Mouse (Mus musculus) midbrain, embryonic 11.5 days (tissue): ENCODE results near the gene Gen1. TPM values are rescaled to one million over a fixed set of nuclear protein-coding genes. Genes with fewer than 3 reads are reported as not detected.

Experiments
- ATAC-seq: fragments of 200-750 bp; cut with Nextera tagmentation; 2 replicates; pipeline ENCODE4 v1.8.0; 2017; ENCODE audit warnings: moderate TSS enrichment, moderate library complexity; ENCODE audit not compliant: low FRiP score
- DNase-seq: peaks from one replicate; pipeline ENCODE4 v3.0.0; 2015; ENCODE audit warnings: low spot score; ENCODE audit errors: missing footprints
- H3K27ac ChIP-seq: fragments of 300-500 bp; sonication (generic); 2 replicates; pipeline ENCODE4 v1.5.1; 2014; ENCODE audit warnings: low read depth, low read length
- H3K27me3 ChIP-seq: fragments of 300-500 bp; sonication (generic); 2 replicates; pipeline ENCODE4 v1.6.1; 2014; ENCODE audit warnings: mild to moderate bottlenecking, low read length, moderate library complexity, mixed read lengths; ENCODE audit not compliant: control insufficient read depth, insufficient read depth
- H3K36me3 ChIP-seq: fragments of 300-500 bp; sonication (generic); 2 replicates; pipeline ENCODE4 v1.6.1; 2014; ENCODE audit warnings: mild to moderate bottlenecking, low read length, moderate library complexity, mixed read lengths; ENCODE audit not compliant: control insufficient read depth, insufficient read depth
- H3K4me1 ChIP-seq: fragments of 300-500 bp; sonication (generic); 2 replicates; pipeline ENCODE4 v1.6.1; 2014; ENCODE audit warnings: low read length; ENCODE audit not compliant: control insufficient read depth, insufficient read depth
- H3K4me2 ChIP-seq: fragments of 300-500 bp; sonication (generic); 2 replicates; pipeline ENCODE4 v1.6.1; 2014; ENCODE audit warnings: mild to moderate bottlenecking, moderate library complexity
- H3K4me3 ChIP-seq: fragments of 300-500 bp; sonication (generic); 2 replicates; pipeline ENCODE4 v1.5.1; 2014; ENCODE audit warnings: low read depth, low read length
- H3K9ac ChIP-seq: fragments of 300-500 bp; sonication (generic); 2 replicates; pipeline ENCODE4 v1.6.1; 2014; ENCODE audit warnings: low read length
- H3K9me3 ChIP-seq: fragments of 300-500 bp; sonication (generic); 2 replicates; pipeline ENCODE4 v1.6.1; 2016; ENCODE audit warnings: low read length; ENCODE audit not compliant: control insufficient read depth
- WGBS: fragments of 180-500 bp; shearing (Covaris S2); extraction: QIAGEN DNeasy Blood & Tissue Kit; methylation state at CpG from one replicate; pipeline ENCODE4 v1.1.7; 2014; 5-methylcytosine and 5-hydroxymethylcytosine counted together
- polyA plus RNA-seq: library from polyadenylated mRNA; unstranded; fragments of >200 nt; fragmentation: Nextera tagmentation; extraction: Ambion mirVana; gene quantifications from 2 replicates; pipeline ENCODE4 v1.2.1, GENCODE M21; 2014

The Gen1 gene
- 14.2 and 20.1 TPM in 2 replicates for polyA plus RNA-seq

- Histone ChIP-seq H3K4me3 (peak within 1 kb of the TSS; percentile 77), H3K9ac (peak within 1 kb of the TSS; percentile 94), H3K27me3 (no peaks in the 10 kb centered on the region), H3K4me2 (peak within 1 kb of the TSS; percentile 76), H3K27ac (peak within 1 kb of the TSS; percentile 87), H3K4me1 (peaks cover 9% of the 10 kb centered on the region), H3K36me3 (no peaks in the 10 kb centered on the region), H3K9me3 (no peaks in the 10 kb centered on the region)
- DNase-seq (peak; percentile 100), ATAC-seq (peak; percentile 99)
- WGBS, result under 1% methylated on average over 78 of the region's 83 CpGs
Measured at GRCm38 (mm10) chr12:11265382-11266281, at the start of gene Gen1, which contains the start of gene Smc6. Gen1 (minus strand) TSS chr12:11265801. Smc6 (plus strand) TSS chr12:11265886.

DNA sequence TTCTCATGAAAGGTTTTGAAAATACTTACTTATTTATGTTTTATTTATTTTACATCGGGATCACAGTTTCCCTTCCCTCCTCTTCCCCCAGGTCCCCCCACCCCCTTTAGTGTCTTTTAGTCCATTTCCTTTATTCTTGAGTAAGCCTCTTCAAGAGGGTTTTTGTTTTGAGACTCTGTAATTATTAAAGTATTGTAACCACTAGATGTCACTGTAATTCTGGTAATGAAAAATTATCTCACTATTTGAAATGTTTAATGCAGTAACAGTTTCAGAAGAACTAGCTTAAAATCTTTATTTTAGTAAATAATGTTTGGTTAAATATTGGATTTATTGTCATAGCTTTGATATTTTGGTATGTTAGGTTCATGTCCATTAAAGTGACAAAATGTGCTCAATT lies 48.2 kb upstream of the Gen1 start:
- Histone ChIP-seq H3K4me1 (no peaks in the 10 kb centered on the region), H3K9me3 (no peaks in the 10 kb centered on the region), H3K27me3 (no peaks in the 10 kb centered on the region), H3K4me3 (no peak overlapping the region), H3K4me2 (no peak overlapping the region), H3K27ac (no peak overlapping the region), H3K36me3 (peaks cover 8% of the 10 kb centered on the region; the same call in 1 of the 2 replicates), H3K9ac (no peak overlapping the region)
- 82% methylated on average over 1 of the region's 1 CpGs for WGBS
- DNase-seq (peak; percentile 45), ATAC-seq (no peak)

DNA sequence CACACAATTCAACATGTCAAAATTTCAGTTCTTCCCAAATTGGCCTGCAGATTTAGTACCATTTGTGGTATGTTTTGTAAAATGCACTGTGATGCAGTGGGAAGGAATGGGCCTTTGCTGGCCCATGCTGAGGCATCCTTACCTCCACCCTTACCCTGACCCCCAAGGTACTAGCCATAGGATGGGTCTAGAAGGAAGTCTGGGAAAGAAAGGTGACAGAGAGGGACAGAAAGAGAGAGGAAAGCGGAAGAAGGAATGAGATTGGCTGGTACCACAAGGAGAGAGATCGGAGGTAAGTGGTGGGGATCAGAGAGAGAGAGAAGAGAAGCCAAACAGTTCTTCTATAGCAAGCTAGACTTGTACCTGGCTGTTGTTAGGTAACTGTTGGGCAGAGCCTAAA lies 45.5 kb upstream of the Gen1 start:
- no peaks in the 10 kb centered on the region for H3K9me3 ChIP-seq
- H3K4me3 ChIP-seq, result no peak overlapping the region
- H3K36me3 ChIP-seq, result peaks cover 5% of the 10 kb centered on the region; the same call in 1 of the 2 replicates
- H3K4me1 ChIP-seq, result no peaks in the 10 kb centered on the region
- no peak overlapping the region for H3K9ac ChIP-seq
- peak; percentile 72 for DNase-seq
- no peaks in the 10 kb centered on the region for H3K27me3 ChIP-seq
- no peak overlapping the region for H3K27ac ChIP-seq
- no peak for ATAC-seq
- H3K4me2 ChIP-seq, result no peak overlapping the region
- WGBS, result 97% methylated on average over 2 of the region's 2 CpGs

DNA sequence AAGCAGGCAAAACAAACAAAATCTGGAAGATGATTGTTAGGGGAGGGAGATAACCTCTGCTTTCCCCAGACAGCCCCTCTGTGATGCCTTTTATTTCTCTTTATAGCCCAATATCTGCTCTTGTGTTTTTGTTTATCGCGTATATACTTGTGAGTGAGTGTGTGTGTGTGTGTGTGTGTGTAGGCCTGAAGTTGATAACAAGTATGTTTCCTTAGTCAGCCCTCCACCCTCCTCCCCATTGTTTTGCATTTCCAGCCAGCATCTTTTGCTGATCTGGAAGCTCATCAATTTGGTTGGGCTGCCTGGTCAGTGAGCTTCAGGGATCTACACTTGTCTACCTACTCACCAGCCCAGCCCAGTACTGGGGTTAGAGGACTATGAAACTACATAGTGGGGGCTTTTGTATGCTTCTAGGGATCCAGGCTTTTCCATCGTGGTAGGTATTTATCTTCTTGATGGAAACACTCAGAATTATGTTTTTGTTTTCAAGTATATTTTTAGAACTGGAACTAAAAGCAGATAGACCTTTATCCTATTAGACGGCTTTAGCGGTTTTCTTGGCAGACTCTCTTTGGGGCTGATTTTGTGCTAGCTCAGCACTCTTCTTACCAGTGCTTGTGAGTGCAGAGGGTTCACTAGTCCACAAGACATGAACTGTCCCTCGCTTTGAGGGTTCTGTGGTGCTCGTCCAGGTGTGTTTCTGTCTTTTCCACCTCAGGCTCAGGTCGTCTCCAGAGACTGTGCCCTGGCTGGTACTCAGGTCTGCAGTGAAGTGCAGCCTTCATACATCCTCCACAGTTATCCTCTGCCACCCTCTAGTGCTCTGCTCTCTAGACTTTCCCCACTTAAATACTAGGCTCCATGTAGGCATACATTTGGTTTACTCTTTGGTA lies 41.4 kb upstream of the Gen1 start:
- Histone ChIP-seq H3K36me3 (peaks cover 4% of the 10 kb centered on the region; the same call in 1 of the 2 replicates), H3K9me3 (no peaks in the 10 kb centered on the region), H3K9ac (no peak overlapping the region), H3K27ac (no peak overlapping the region), H3K4me2 (no peak overlapping the region), H3K4me3 (no peak overlapping the region), H3K4me1 (no peaks in the 10 kb centered on the region), H3K27me3 (no peaks in the 10 kb centered on the region)
- DNase-seq (peak; percentile 64), ATAC-seq (no peak)
- 92% methylated on average over 8 of the region's 8 CpGs for WGBS

DNA sequence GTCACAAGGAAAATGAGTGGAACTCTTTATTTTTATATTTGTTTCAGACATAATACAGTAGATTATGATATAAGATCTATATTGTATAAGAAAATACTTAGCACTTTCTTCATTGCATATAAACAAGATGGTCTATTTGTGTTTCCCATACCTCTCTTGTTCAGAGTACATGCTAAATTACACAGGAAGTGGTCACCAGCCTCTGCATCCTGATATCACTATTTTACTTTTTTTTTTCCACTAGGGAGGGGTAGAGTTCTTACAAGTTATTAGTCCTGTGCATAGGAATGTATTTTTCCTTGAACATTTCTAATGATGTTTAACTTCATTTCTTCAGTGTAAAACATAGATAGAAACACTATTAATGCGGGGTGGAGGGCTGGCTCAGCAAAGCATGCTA lies 35.3 kb upstream of the Gen1 start:
- Histone ChIP-seq H3K4me3 (no peak overlapping the region), H3K4me1 (no peaks in the 10 kb centered on the region), H3K36me3 (peaks cover 9% of the 10 kb centered on the region; the same call in 1 of the 2 replicates), H3K4me2 (no peak overlapping the region), H3K27me3 (no peaks in the 10 kb centered on the region), H3K27ac (no peak overlapping the region), H3K9me3 (no peaks in the 10 kb centered on the region), H3K9ac (no peak overlapping the region)
- DNase-seq (no peak), ATAC-seq (no peak)
- WGBS, result 95% methylated on average over 1 of the region's 1 CpGs

DNA sequence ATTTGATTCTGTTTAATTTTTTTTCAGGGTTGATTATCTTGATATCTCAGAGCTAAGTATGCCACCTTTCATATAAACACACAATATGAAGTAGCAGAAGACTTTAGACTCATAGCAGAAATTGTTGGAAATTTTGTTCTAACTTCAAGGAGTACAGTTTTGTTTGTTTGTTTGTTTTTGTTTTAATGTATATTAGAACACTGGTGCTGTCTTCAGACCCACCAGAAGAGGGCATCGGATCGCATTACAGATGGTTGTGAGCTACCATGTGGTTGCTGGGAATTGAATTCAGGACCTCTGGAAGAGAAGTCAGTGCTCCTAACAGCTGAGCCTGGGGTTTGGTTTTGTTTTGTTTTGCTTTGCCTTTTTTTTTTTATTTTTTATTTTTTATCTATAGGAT lies 20.8 kb upstream of the Gen1 start:
- no peaks in the 10 kb centered on the region for H3K9me3 ChIP-seq
- DNase-seq (no peak), ATAC-seq (no peak)
- no peak overlapping the region for H3K4me2 ChIP-seq
- H3K4me1 ChIP-seq, result no peaks in the 10 kb centered on the region
- 100% methylated on average over 2 of the region's 2 CpGs for WGBS
- H3K4me3 ChIP-seq, result no peak overlapping the region
- no peaks in the 10 kb centered on the region for H3K27me3 ChIP-seq
- no peak overlapping the region for H3K27ac ChIP-seq
- H3K36me3 ChIP-seq, result peaks cover 14% of the 10 kb centered on the region
- no peak overlapping the region for H3K9ac ChIP-seq

DNA sequence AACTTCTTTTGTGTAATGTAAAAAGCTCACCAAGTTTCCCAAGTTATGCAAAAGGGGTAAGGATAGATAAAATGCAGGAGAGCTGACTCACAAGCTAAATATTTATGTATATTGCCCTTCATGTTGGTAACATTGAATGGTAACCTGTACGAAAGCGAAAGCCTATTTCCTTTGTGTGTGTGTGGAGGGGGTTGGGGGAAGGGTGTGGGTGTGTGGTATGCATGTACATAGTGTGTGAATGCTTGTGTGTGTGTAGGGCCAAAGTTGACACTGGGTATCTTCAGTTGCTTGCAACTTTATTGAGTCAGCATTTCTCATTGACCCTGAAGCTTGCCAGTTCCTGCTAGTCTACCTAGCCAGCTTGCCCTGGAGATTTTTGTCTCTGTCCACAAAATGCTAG lies 16.0 kb upstream of the Gen1 start:
- 95% methylated on average over 2 of the region's 2 CpGs for WGBS
- no peak overlapping the region for H3K4me3 ChIP-seq
- H3K4me1 ChIP-seq, result no peaks in the 10 kb centered on the region
- H3K4me2 ChIP-seq, result no peak overlapping the region
- no peak for ATAC-seq
- DNase-seq, result no peak
- H3K27ac ChIP-seq, result no peak overlapping the region
- H3K9me3 ChIP-seq, result no peaks in the 10 kb centered on the region
- H3K27me3 ChIP-seq, result no peaks in the 10 kb centered on the region
- H3K36me3 ChIP-seq, result peaks cover 12% of the 10 kb centered on the region
- no peak overlapping the region for H3K9ac ChIP-seq

DNA sequence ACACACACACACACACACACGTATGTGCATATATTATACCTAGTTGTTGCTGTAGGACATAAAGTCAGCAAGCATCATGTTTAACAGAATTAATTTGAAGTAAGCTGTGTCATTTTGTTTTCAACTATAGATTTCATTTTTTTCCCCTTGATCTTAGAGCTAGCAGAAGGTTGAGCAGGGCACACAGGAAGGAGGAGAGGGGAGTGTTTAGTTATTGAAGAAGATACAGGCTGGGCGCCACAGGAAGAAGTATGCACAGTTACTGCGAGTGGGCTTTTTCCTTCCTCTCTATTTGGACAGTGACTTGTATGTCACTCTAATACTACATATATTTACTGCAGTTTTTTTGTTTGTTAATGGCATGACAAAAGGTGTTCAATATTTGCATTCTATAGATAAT lies 14.3 kb upstream of the Gen1 start:
- Histone ChIP-seq H3K4me3 (no peak overlapping the region), H3K27ac (no peak overlapping the region), H3K27me3 (no peaks in the 10 kb centered on the region), H3K4me2 (no peak overlapping the region), H3K4me1 (no peaks in the 10 kb centered on the region), H3K36me3 (peaks cover 6% of the 10 kb centered on the region; the same call in 1 of the 2 replicates), H3K9me3 (no peaks in the 10 kb centered on the region), H3K9ac (no peak overlapping the region)
- ATAC-seq (no peak), DNase-seq (no peak)
- WGBS, result 98% methylated on average over 3 of the region's 3 CpGs
